Mouse (Mus musculus) kidney, adult 2 months (tissue): Measurements from ENCODE around the gene Celf1.

Source experiments
- CTCF ChIP-seq: fragments of 200-500 bp; conservative IDR thresholded peaks from 2 replicates; pipeline ENCODE4 v1.5.1; 2011; ENCODE audit warnings: low read depth, mild to moderate bottlenecking, control low read depth, low read length, moderate library complexity, mixed read lengths; ENCODE audit not compliant: insufficient read depth, insufficient read length
- POLR2A ChIP-seq: fragments of 200-500 bp; IDR thresholded peaks from one replicate; pipeline ENCODE4 v1.6.1; 2011; ENCODE audit warnings: low read depth, low read length, control low read depth

DNA sequence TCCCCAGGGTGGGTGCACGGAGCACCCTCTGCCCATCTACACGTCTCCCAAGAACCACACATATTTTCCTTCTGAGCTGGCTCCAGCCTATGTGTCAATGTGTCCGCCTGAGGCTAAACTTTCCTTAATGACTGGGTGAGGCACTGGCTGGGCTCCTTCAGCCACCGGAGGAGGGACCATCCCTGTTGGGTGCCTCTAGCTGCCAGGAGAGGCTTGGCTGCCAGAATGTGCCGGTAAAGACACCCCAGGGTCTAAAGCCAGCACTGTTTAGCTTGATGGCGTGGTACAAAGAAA, 128.6 kb downstream of the Celf1 start:
- TF ChIP-seq POLR2A (no peak), CTCF (no peak)
